Mouse (Mus musculus) lung, embryonic 16.5 days (tissue): Measurements from ENCODE around the gene Aqp9. TPM values are rescaled to one million over a fixed set of nuclear protein-coding genes. Genes with fewer than 3 reads are reported as not detected.

ENCODE experiments used
- ATAC-seq: fragments of 200-750 bp; cut with Nextera tagmentation; 2 replicates; pipeline ENCODE4 v1.8.0; 2017; ENCODE audit warnings: low read depth, mild to moderate bottlenecking, moderate library complexity
- H3K27ac ChIP-seq: fragments of 300-500 bp; sonication (generic); 2 replicates; pipeline ENCODE4 v1.5.1; 2014; ENCODE audit warnings: mild to moderate bottlenecking, control low read depth, low read length
- H3K27me3 ChIP-seq: fragments of 300-500 bp; sonication (generic); 2 replicates; pipeline ENCODE4 v1.6.1; 2014; ENCODE audit warnings: low read depth, low read length, mixed read lengths; ENCODE audit not compliant: control insufficient read depth, insufficient read depth
- H3K36me3 ChIP-seq: fragments of 300-500 bp; sonication (generic); 2 replicates; pipeline ENCODE4 v1.6.1; 2014; ENCODE audit warnings: low read length; ENCODE audit not compliant: control insufficient read depth, insufficient read depth
- H3K4me1 ChIP-seq: fragments of 300-500 bp; sonication (generic); replicated peaks from 2 replicates; pipeline ENCODE4 v1.6.1; 2014; ENCODE audit warnings: low read length, mixed read lengths; ENCODE audit not compliant: control insufficient read depth, insufficient read depth
- H3K4me2 ChIP-seq: fragments of 300-500 bp; sonication (generic); 2 replicates; pipeline ENCODE4 v1.6.1; 2014; ENCODE audit warnings: low read depth, low read length, control low read depth
- H3K4me3 ChIP-seq: fragments of 300-500 bp; sonication (generic); 2 replicates; pipeline ENCODE4 v1.5.1; 2014; ENCODE audit warnings: mild to moderate bottlenecking, low read length, control low read depth
- H3K9ac ChIP-seq: fragments of 300-500 bp; sonication (generic); 2 replicates; pipeline ENCODE4 v1.6.1; 2014; ENCODE audit warnings: low read length, control low read depth
- H3K9me3 ChIP-seq: fragments of 300-500 bp; sonication (generic); 2 replicates; pipeline ENCODE4 v1.6.1; 2016; ENCODE audit warnings: low read length; ENCODE audit not compliant: control insufficient read depth
- WGBS: fragments of 180-500 bp; shearing (Covaris S2); extraction: QIAGEN DNeasy Blood & Tissue Kit; methylation state at CpG from one replicate; pipeline ENCODE4 v1.1.7; 2014; 5-methylcytosine and 5-hydroxymethylcytosine counted together
- polyA plus RNA-seq: library from polyadenylated mRNA; unstranded; fragments of >200 nt; fragmentation: Nextera tagmentation; extraction: Ambion mirVana; gene quantifications from 2 replicates; pipeline ENCODE4 v1.2.1, GENCODE M21; 2015

The Aqp9 gene
- polyA plus RNA-seq, 1 experiment from 2014 or later: 0.64 TPM

DNA sequence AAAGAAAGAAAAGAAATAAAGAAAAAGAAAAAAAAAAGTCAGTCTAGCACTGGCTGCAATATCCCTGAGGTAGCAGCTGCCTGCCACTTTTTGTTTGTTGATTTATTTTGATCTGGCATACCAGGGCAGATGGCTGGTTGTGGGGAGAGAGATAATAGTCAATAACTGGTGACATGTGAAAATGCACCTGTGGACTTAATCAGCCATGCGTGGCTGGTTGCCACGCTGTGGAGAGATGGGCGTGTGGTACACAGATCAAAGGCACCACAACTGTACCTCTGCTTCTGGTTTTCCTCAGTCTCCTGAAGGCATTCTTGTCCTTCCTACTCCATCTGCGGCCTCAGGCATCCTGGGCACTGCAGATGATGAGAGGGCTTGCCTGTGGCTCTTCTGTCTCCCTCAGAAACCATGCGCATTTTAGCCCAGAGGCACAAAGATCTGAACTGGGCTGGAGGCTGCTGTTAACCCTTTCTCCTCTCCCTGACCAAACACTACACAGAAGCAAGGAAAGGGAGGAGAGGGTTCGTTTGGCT is 103.1 kb downstream of the Aqp9 start:
- H3K9ac ChIP-seq: no peak overlapping the region
- H3K27ac ChIP-seq: no peak overlapping the region
- H3K36me3 ChIP-seq: no peaks in the 10 kb centered on the region
- no peak overlapping the region for H3K4me2 ChIP-seq
- H3K27me3 ChIP-seq: no peaks in the 10 kb centered on the region
- no peak overlapping the region for H3K4me3 ChIP-seq
- no peaks in the 10 kb centered on the region for H3K4me1 ChIP-seq
- no peaks in the 10 kb centered on the region for H3K9me3 ChIP-seq
- ATAC-seq: no peak
- 67% methylated on average over 6 of the region's 6 CpGs for WGBS

GRCm38 (mm10) chr9:71064291-71064840 is 104.1 kb downstream of the Aqp9 start:
- 86% methylated on average over 8 of the region's 8 CpGs for whole genome bisulfite sequencing
- H3K9ac ChIP-seq: no peak overlapping the region
- ATAC-seq: no peak
- no peaks in the 10 kb centered on the region for H3K4me1 ChIP-seq
- H3K4me3 ChIP-seq: no peak overlapping the region
- H3K36me3 ChIP-seq: no peaks in the 10 kb centered on the region
- H3K27ac ChIP-seq: no peak overlapping the region
- H3K4me2 ChIP-seq: no peak overlapping the region
- H3K9me3 ChIP-seq: no peaks in the 10 kb centered on the region
- H3K27me3 ChIP-seq: no peaks in the 10 kb centered on the region

GRCm38 (mm10) chr9:71063551-71063950 is 104.9 kb downstream of the Aqp9 start:
- Histone ChIP-seq H3K36me3 (no peaks in the 10 kb centered on the region), H3K9me3 (no peaks in the 10 kb centered on the region), H3K27me3 (no peaks in the 10 kb centered on the region), H3K4me1 (no peaks in the 10 kb centered on the region), H3K27ac (no peak overlapping the region), H3K4me2 (no peak overlapping the region), H3K4me3 (no peak overlapping the region), H3K9ac (no peak overlapping the region)
- ATAC-seq: no peak

DNA sequence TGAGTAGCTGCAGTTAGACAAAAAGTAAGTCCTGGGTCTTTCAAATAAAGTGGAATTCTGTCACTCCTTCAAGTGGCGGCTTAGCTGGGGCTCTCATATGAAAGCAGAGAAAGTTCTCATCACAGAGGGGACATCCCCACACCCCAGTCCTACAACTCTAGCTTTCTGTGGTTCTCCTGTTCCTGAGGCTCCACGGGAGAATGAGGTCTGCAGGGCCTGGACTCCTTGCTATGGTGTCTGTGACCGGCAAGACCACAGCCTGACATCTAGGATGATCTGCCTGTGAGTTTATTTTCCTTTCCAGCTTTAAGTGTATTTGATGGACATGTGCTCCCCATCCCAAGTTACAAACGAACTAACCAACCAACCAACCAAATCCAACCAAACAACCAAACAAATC is 105.5 kb downstream of the Aqp9 start:
- Histone ChIP-seq H3K36me3 (no peaks in the 10 kb centered on the region), H3K27ac (no peak overlapping the region), H3K9ac (no peak overlapping the region), H3K4me2 (no peak overlapping the region), H3K27me3 (no peaks in the 10 kb centered on the region), H3K9me3 (no peaks in the 10 kb centered on the region), H3K4me3 (no peak overlapping the region), H3K4me1 (no peaks in the 10 kb centered on the region)
- 59% methylated on average over 4 of the region's 4 CpGs for WGBS
- no peak for ATAC-seq

DNA sequence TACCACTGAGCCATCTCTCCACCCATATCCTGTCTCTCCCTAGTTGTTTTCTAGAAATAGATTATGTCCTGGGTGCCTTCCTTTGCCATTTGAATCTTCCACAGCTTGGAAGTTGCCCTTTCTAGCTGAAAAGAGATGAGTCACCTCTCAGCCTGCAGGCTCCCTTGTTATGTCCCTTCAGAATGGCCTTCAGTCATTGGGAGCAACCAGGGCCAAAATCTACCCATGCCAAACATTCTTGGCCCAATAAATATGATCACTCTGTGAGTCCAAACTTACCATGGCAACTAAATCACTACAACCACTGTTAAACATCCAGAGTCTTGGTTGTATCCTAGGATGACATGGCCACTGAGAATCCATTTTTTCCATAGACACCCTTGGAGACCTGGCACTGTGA is 106.2 kb downstream of the Aqp9 start:
- Histone ChIP-seq H3K4me2 (no peak overlapping the region), H3K9ac (no peak overlapping the region)

More for the DNA sequence above, 106.2 kb downstream of the Aqp9 start:
- no peak for ATAC-seq
- H3K4me1 ChIP-seq: no peaks in the 10 kb centered on the region
- H3K27me3 ChIP-seq: no peaks in the 10 kb centered on the region
- H3K4me3 ChIP-seq: no peak overlapping the region
- no peak overlapping the region for H3K27ac ChIP-seq
- no peaks in the 10 kb centered on the region for H3K9me3 ChIP-seq
- no peaks in the 10 kb centered on the region for H3K36me3 ChIP-seq

Other genes starting within 250 kb of the Aqp9 start
- 0.25 and 1.5 TPM in 2 replicates for gene Lipc, start 216.5 kb downstream of the Aqp9 start, polyA plus RNA-seq
- gene Aldh1a2, start 47.1 kb upstream of the Aqp9 start, polyA plus RNA-seq: 30.6 and 30.8 TPM in 2 replicates